In the genomic region with DNA sequence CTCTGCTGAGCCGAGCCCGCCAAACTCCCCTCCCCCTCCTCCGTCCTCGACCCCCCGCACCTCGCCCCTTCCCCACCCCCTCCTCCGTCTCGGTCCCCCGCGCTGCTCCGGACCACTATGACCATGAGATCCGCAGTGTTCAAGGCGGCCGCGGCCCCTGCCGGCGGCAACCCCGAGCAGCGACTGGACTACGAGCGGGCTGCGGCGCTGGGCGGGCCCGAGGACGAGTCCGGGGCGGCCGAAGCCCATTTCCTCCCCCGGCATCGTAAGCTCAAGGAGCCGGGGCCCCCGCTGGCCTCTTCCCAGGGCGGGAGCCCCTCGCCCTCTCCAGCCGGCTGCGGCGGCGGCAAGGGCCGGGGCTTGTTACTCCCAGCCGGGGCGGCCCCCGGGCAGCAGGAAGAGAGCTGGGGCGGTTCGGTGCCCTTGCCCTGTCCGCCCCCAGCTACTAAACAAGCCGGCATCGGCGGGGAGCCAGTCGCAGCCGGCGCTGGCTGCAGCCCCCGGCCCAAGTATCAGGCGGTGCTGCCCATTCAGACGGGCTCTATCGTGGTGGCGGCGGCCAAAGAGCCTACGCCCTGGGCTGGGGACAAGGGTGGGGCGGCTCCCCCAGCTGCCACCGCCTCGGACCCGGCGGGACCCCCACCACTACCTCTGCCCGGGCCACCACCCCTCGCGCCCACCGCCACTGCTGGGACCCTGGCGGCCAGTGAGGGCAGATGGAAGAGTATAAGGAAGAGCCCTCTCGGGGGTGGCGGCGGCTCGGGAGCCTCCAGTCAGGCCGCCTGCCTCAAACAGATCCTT, we compare ENCODE assay signal across 8 mouse cellular contexts. TPM values are rescaled to one million over a fixed set of nuclear protein-coding genes. Genes with fewer than 3 reads are reported as not detected.
DNase-seq lines count a peak whose midpoint lies in the region; ATAC-seq and TF ChIP-seq lines count a peak whose summit lies in the region.

No protein-coding gene starts in this region.

- WGBS in embryonic facial prominence, embryonic 10.5 days, result under 1% methylated on average over 74 of the region's 74 CpGs
- WGBS in heart, embryonic 11.5 days (ENCODE audit: insufficient replicate concordance), result under 1% methylated on average over 67 of the region's 74 CpGs
- under 1% methylated on average over 68 of the region's 74 CpGs for WGBS in kidney, embryonic 15.5 days
- WGBS in macrophage (ENCODE audit: missing documents), result under 1% methylated on average over 71 of the region's 74 CpGs

- peak overlapping the region; percentile 100 for H3K27ac ChIP-seq in embryonic facial prominence, embryonic 10.5 days (replicated peaks)
- peak overlapping the region; percentile 100 for H3K27ac ChIP-seq in heart, embryonic 11.5 days (ENCODE audit: low read depth, low read length)
- peak overlapping the region; percentile 100 for H3K27ac ChIP-seq in kidney, embryonic 15.5 days
- H3K27ac ChIP-seq in macrophage, result peak overlapping the region; percentile 50

- peak overlapping the region; percentile 92 for H3ac ChIP-seq in C2C12 (ENCODE audit: control insufficient read depth, insufficient read length, low read depth)

- peak; percentile 39 for ATAC-seq in heart, embryonic 11.5 days (replicated peaks; ENCODE audit: insufficient number of reproducible peaks, low FRiP score, low TSS enrichment)
- ATAC-seq in kidney, embryonic 15.5 days (replicated peaks; ENCODE audit: low FRiP score), result peak; percentile 33

- H3K79me3 ChIP-seq in C2C12 (ENCODE audit: low read depth), result peaks cover 45% of the 10 kb centered on the region

- peak; percentile 59 for DNase-seq in Muller cell, postnatal 12 days (ENCODE audit: inconsistent ontology term)
- DNase-seq in embryonic facial prominence, embryonic 10.5 days (ENCODE audit: low spot score), result peak; percentile 82
- DNase-seq in spleen, postnatal 14 days (ENCODE audit: low spot score in 2 of 2), result peak; percentile 50 to 52
- no peak for DNase-seq in layer of hippocampus, postnatal 14 days (ENCODE audit: low spot score in 2 of 2)

- H3K4me3 ChIP-seq in C2C12 (ENCODE audit: insufficient read depth, poor library complexity, severe bottlenecking) (peak overlapping the region; percentile 83), macrophage (ENCODE audit: inconsistent target) (peak overlapping the region; percentile 81)
- peak overlapping the region; percentile 100 for H3K4me3 ChIP-seq in embryonic facial prominence, embryonic 10.5 days
- peak overlapping the region; percentile 88 for H3K4me3 ChIP-seq in heart, embryonic 11.5 days (ENCODE audit: low read depth, low read length)
- peak overlapping the region; percentile 100 for H3K4me3 ChIP-seq in kidney, embryonic 15.5 days (replicated peaks)

- H3K9me3 ChIP-seq in embryonic facial prominence, embryonic 10.5 days, result no peaks in the 10 kb centered on the region
- no peaks in the 10 kb centered on the region for H3K9me3 ChIP-seq in heart, embryonic 11.5 days (replicated peaks; ENCODE audit: control insufficient read depth, low read length)
- H3K9me3 ChIP-seq in kidney, embryonic 15.5 days (replicated peaks), result no peaks in the 10 kb centered on the region

- H3K27me3 ChIP-seq in C2C12 (ENCODE audit: control insufficient read depth, insufficient read depth, insufficient read length), result no peaks in the 10 kb centered on the region
- no peaks in the 10 kb centered on the region for H3K27me3 ChIP-seq in embryonic facial prominence, embryonic 10.5 days (replicated peaks; ENCODE audit: low read depth, poor library complexity, severe bottlenecking)
- H3K27me3 ChIP-seq in heart, embryonic 11.5 days (ENCODE audit: control insufficient read depth, insufficient read depth, low read length), result no peaks in the 10 kb centered on the region
- H3K27me3 ChIP-seq in kidney, embryonic 15.5 days, result no peaks in the 10 kb centered on the region

- H3K4me1 ChIP-seq in embryonic facial prominence, embryonic 10.5 days, result peaks cover 53% of the 10 kb centered on the region
- peaks cover 20% of the 10 kb centered on the region for H3K4me1 ChIP-seq in heart, embryonic 11.5 days (ENCODE audit: control insufficient read depth, insufficient read depth, low read length)
- peaks cover 43% of the 10 kb centered on the region for H3K4me1 ChIP-seq in kidney, embryonic 15.5 days

- TF ChIP-seq CTCF in C2C12 (IDR thresholded peaks at IDR 0.05; ENCODE audit: control insufficient read depth, insufficient read depth, insufficient read length), result no peak

- peak overlapping the region; percentile 100 for H3K9ac ChIP-seq in heart, embryonic 11.5 days (ENCODE audit: low read depth, low read length)
- peak overlapping the region; percentile 100 for H3K9ac ChIP-seq in kidney, embryonic 15.5 days

- H3K36me3 ChIP-seq in C2C12 (ENCODE audit: control insufficient read depth, insufficient read depth), result peaks cover 26% of the 10 kb centered on the region
- peaks cover 37% of the 10 kb centered on the region for H3K36me3 ChIP-seq in embryonic facial prominence, embryonic 10.5 days (replicated peaks)
- H3K36me3 ChIP-seq in heart, embryonic 11.5 days (ENCODE audit: control insufficient read depth, insufficient read depth, low read length), result peaks cover 13% of the 10 kb centered on the region
- peaks cover 30% of the 10 kb centered on the region for H3K36me3 ChIP-seq in kidney, embryonic 15.5 days
- H3K36me3 ChIP-seq in macrophage (ENCODE audit: inconsistent target), result peaks cover 15% of the 10 kb centered on the region

- H3K79me2 ChIP-seq in C2C12 (ENCODE audit: control insufficient read depth, insufficient read depth) (peaks cover 67% of the 10 kb centered on the region), macrophage (ENCODE audit: inconsistent target) (peaks cover 49% of the 10 kb centered on the region)

- peak overlapping the region; percentile 97 for H3K4me2 ChIP-seq in heart, embryonic 11.5 days
- H3K4me2 ChIP-seq in kidney, embryonic 15.5 days, result peak overlapping the region; percentile 77

RNA-seq across cellular contexts. Expression of a gene that starts 0.6 kb away (rescaled TPM):
- polyA plus RNA-seq in C2C12 (2012; fragmentation: generic; extraction: Trizol), result 40.5 TPM
- 23.4 and 23.5 TPM in 2 replicates for polyA plus RNA-seq in embryonic facial prominence, embryonic 10.5 days (2016; fragmentation: Nextera tagmentation; extraction: Ambion mirVana)
- 15.9 and 17.1 TPM in 2 replicates for polyA plus RNA-seq in heart, embryonic 11.5 days (2014; fragmentation: Nextera tagmentation; extraction: Ambion mirVana)
- 25.1 and 25.8 TPM in 2 replicates for polyA plus RNA-seq in kidney, embryonic 15.5 days (2015; fragmentation: Nextera tagmentation; extraction: Ambion mirVana)
- 100 to 1,000 TPM in 4 of 26 experiments, 10 to 100 TPM in 22; 26.6 to 124 (median 61.3) TPM for total RNA-seq in macrophage (2018; cell fraction: chromatin; rRNA removed)
- total RNA-seq in macrophage (2018; cell fraction: cytosol; rRNA removed), result 10 to 100 TPM; 35.5 to 64.0 (median 51.6) TPM
- 100 to 1,000 TPM in 7 of 26 experiments, 10 to 100 TPM in 19; 40.3 to 121 (median 76.1) TPM for total RNA-seq in macrophage (2018; cell fraction: nucleus; rRNA removed)
- 40.0 to 80.9 TPM (median 44.0 TPM) in 3 replicates for polyA plus RNA-seq in macrophage (2018)
- 100 to 1,000 TPM; 149 to 161 TPM for total RNA-seq in layer of hippocampus, postnatal 14 days (2021)

RNA-seq across cellular contexts. Expression of a gene that starts 8.8 kb away (rescaled TPM):
- polyA plus RNA-seq in C2C12 (2012; fragmentation: generic; extraction: Trizol) (24.4 TPM), macrophage (2018) (21.2 to 29.9 TPM (median 22.1 TPM) in 3 replicates)
- 47.5 and 48.3 TPM in 2 replicates for polyA plus RNA-seq in embryonic facial prominence, embryonic 10.5 days (2016; fragmentation: Nextera tagmentation; extraction: Ambion mirVana)
- polyA plus RNA-seq in heart, embryonic 11.5 days (2014; fragmentation: Nextera tagmentation; extraction: Ambion mirVana), result 22.2 and 28.5 TPM in 2 replicates
- polyA plus RNA-seq in kidney, embryonic 15.5 days (2015; fragmentation: Nextera tagmentation; extraction: Ambion mirVana), result 40.6 and 40.8 TPM in 2 replicates
- 100 to 1,000 TPM in 5 of 26 experiments, 10 to 100 TPM in 21; 26.5 to 137 (median 57.5) TPM for total RNA-seq in macrophage (2018; cell fraction: chromatin; rRNA removed)
- 10 to 100 TPM; 21.0 to 40.3 (median 26.0) TPM for total RNA-seq in macrophage (2018; cell fraction: cytosol; rRNA removed)
- 10 to 100 TPM; 28.9 to 86.2 (median 50.2) TPM for total RNA-seq in macrophage (2018; cell fraction: nucleus; rRNA removed)
- total RNA-seq in layer of hippocampus, postnatal 14 days (2021), result 10 to 100 TPM; 56.7 to 59.7 TPM

RNA-seq across cellular contexts. Expression of a gene that starts 20.8 kb away (rescaled TPM):
- 22.3 TPM for polyA plus RNA-seq in C2C12 (2012; fragmentation: generic; extraction: Trizol)
- polyA plus RNA-seq in embryonic facial prominence, embryonic 10.5 days (2016; fragmentation: Nextera tagmentation; extraction: Ambion mirVana), result 1.1 and 1.8 TPM in 2 replicates
- polyA plus RNA-seq in heart, embryonic 11.5 days (2014; fragmentation: Nextera tagmentation; extraction: Ambion mirVana), result 5.6 and 6.4 TPM in 2 replicates
- 2.0 and 2.3 TPM in 2 replicates for polyA plus RNA-seq in kidney, embryonic 15.5 days (2015; fragmentation: Nextera tagmentation; extraction: Ambion mirVana)
- total RNA-seq in macrophage (2018; cell fraction: chromatin; rRNA removed), result 10 to 100 TPM in 3 of 26 experiments, 1 to 10 TPM in 19, under 1 TPM in 2, not detected in 2; 0.22 to 19.5 (median 1.8) TPM
- total RNA-seq in macrophage (2018; cell fraction: cytosol; rRNA removed), result 10 to 100 TPM in 3 of 26 experiments, 1 to 10 TPM in 22, under 1 TPM in 1; 0.80 to 16.2 (median 2.0) TPM
- total RNA-seq in macrophage (2018; cell fraction: nucleus; rRNA removed), result 10 to 100 TPM in 6 of 26 experiments, 1 to 10 TPM in 14, under 1 TPM in 6; 0.30 to 28.5 (median 1.6) TPM
- polyA plus RNA-seq in macrophage (2018), result 3.0 to 7.6 TPM (median 4.9 TPM) in 3 replicates
- 10 to 100 TPM; 53.3 to 65.3 TPM for total RNA-seq in layer of hippocampus, postnatal 14 days (2021)

RNA-seq across cellular contexts. Expression of a gene that starts 40.7 kb away (rescaled TPM):
- polyA plus RNA-seq in C2C12 (2012; fragmentation: generic; extraction: Trizol) (0.66 TPM), macrophage (2018) (0.23 to 0.34 TPM (median 0.31 TPM) in 3 replicates)
- 1.4 and 1.8 TPM in 2 replicates for polyA plus RNA-seq in embryonic facial prominence, embryonic 10.5 days (2016; fragmentation: Nextera tagmentation; extraction: Ambion mirVana)
- 0.57 and 0.73 TPM in 2 replicates for polyA plus RNA-seq in heart, embryonic 11.5 days (2014; fragmentation: Nextera tagmentation; extraction: Ambion mirVana)
- polyA plus RNA-seq in kidney, embryonic 15.5 days (2015; fragmentation: Nextera tagmentation; extraction: Ambion mirVana), result 1.6 and 1.7 TPM in 2 replicates
- total RNA-seq in macrophage (2018; cell fraction: chromatin; rRNA removed), result 1 to 10 TPM in 7 of 26 experiments, under 1 TPM in 14, not detected in 5; 0.20 to 4.3 (median 0.79) TPM
- under 1 TPM; 0.03 to 0.42 (median 0.21) TPM for total RNA-seq in macrophage (2018; cell fraction: cytosol; rRNA removed)
- total RNA-seq in macrophage (2018; cell fraction: nucleus; rRNA removed), result 1 to 10 TPM in 2 of 26 experiments, under 1 TPM in 18, not detected in 6; 0.23 to 1.8 (median 0.70) TPM
- total RNA-seq in layer of hippocampus, postnatal 14 days (2021), result 100 to 1,000 TPM; 159 to 165 TPM

RNA-seq across cellular contexts. Expression of a gene that starts 55.5 kb away (rescaled TPM):
- polyA plus RNA-seq in C2C12 (2012; fragmentation: generic; extraction: Trizol) (28.1 TPM), macrophage (2018) (8.2 to 12.1 TPM (median 9.8 TPM) in 3 replicates)
- polyA plus RNA-seq in embryonic facial prominence, embryonic 10.5 days (2016; fragmentation: Nextera tagmentation; extraction: Ambion mirVana), result 8.8 and 9.1 TPM in 2 replicates
- polyA plus RNA-seq in heart, embryonic 11.5 days (2014; fragmentation: Nextera tagmentation; extraction: Ambion mirVana), result 32.2 and 35.7 TPM in 2 replicates
- polyA plus RNA-seq in kidney, embryonic 15.5 days (2015; fragmentation: Nextera tagmentation; extraction: Ambion mirVana), result 21.7 and 26.9 TPM in 2 replicates
- total RNA-seq in macrophage (2018; cell fraction: chromatin; rRNA removed), result 10 to 100 TPM in 20 of 26 experiments, 1 to 10 TPM in 6; 3.6 to 48.8 (median 15.3) TPM
- 10 to 100 TPM in 17 of 26 experiments, 1 to 10 TPM in 9; 6.7 to 18.6 (median 11.3) TPM for total RNA-seq in macrophage (2018; cell fraction: cytosol; rRNA removed)
- total RNA-seq in macrophage (2018; cell fraction: nucleus; rRNA removed), result 10 to 100 TPM in 12 of 26 experiments, 1 to 10 TPM in 14; 4.3 to 29.5 (median 9.6) TPM
- 1,000 to 10,000 TPM; 1,264 to 1,291 TPM for total RNA-seq in layer of hippocampus, postnatal 14 days (2021)

Comparison
In these comparisons a context has a peak if more than half of its experiments do, and no peak if none do; other contexts are left out.
1. DNase-seq: peak in Muller cell, postnatal 12 days (single experiment), embryonic facial prominence, embryonic 10.5 days (single experiment) and spleen, postnatal 14 days (2 of 2); none in layer of hippocampus, postnatal 14 days (0 of 2).
2. H3K27ac ChIP-seq: peak in every context shown above with its lines; median percentile 100 in embryonic facial prominence, embryonic 10.5 days; 100 in heart, embryonic 11.5 days; 100 in kidney, embryonic 15.5 days; 50 in macrophage.
3. Peak in every context shown above with its lines, with median percentiles within 50 percentile points of each other: H3K4me3 ChIP-seq.